Mouse (Mus musculus) 3134 (cell line): ENCODE data around the gene Lrtm1.

Experiments used
- DNase-seq: peaks from one replicate; pipeline ENCODE4 v3.0.0-alpha.2; 2011; ENCODE audit warnings: low spot score; ENCODE audit not compliant: insufficient read length; ENCODE audit errors: extremely low read depth

Gene Lrtm1

GRCm38 (mm10) chr14:29030519-29030918, 12.5 kb downstream of the Lrtm1 start:
- no peak for DNase-seq

GRCm38 (mm10) chr14:29031858-29032395, 13.9 kb downstream of the Lrtm1 start:
- no peak for DNase-seq

- DNase-seq, result no peak
Measured at GRCm38 (mm10) chr14:29038246-29038645, 20.2 kb downstream of the Lrtm1 start.

- no peak for DNase-seq
Measured at GRCm38 (mm10) chr14:29040606-29041364, 22.8 kb downstream of the Lrtm1 start.

GRCm38 (mm10) chr14:29041498-29041897, 23.5 kb downstream of the Lrtm1 start:
- no peak for DNase-seq

- DNase-seq, result no peak
Measured at GRCm38 (mm10) chr14:29042355-29042754, 24.3 kb downstream of the Lrtm1 start.

- DNase-seq, result no peak
Measured at GRCm38 (mm10) chr14:29051951-29052835, 34.2 kb downstream of the Lrtm1 start.

GRCm38 (mm10) chr14:29060679-29061078, 42.7 kb downstream of the Lrtm1 start:
- DNase-seq, result no peak

- DNase-seq, result no peak
Measured at GRCm38 (mm10) chr14:29061491-29061890, 43.5 kb downstream of the Lrtm1 start.

GRCm38 (mm10) chr14:29062676-29063075, 44.7 kb downstream of the Lrtm1 start:
- DNase-seq, result no peak

- DNase-seq, result no peak
Measured at GRCm38 (mm10) chr14:29073747-29074146, 55.7 kb downstream of the Lrtm1 start.

- DNase-seq, result no peak
Measured at GRCm38 (mm10) chr14:29077418-29077817, 59.4 kb downstream of the Lrtm1 start.

- no peak for DNase-seq
Measured at GRCm38 (mm10) chr14:29080228-29080627, 62.2 kb downstream of the Lrtm1 start.

GRCm38 (mm10) chr14:29080630-29081029, 62.6 kb downstream of the Lrtm1 start:
- DNase-seq, result peak; percentile 38

GRCm38 (mm10) chr14:29082171-29082570, 64.2 kb downstream of the Lrtm1 start:
- DNase-seq, result peak; percentile 56
